Mouse (Mus musculus): ENCODE results near the gene Angptl7.

The Angptl7 gene

DNA sequence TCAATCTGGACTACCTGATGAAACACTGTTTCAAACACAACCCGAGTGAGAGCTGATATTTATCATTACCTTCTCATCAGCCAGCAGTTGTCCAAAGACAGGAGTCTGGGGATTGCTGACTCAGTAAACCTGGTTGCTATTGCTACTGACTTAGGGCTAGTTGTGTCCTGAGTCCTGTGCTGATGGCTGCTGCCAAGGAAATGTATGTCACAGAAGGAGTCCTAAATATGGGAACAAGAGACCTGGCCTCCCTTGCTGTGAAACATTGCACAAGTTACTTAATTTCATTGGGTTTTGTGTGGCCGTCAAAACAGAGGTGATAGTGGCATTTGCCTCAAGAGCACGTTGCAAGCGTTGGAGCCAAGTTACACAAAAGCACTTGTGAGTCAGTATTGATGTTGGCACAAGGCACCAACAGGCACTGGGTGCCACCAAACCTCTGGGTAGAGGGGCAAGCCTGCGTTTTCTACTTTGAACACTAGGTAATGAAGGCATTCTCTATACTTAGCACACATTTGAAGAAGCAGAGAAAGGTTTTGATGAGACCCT lies 44.7 kb downstream of the Angptl7 start:
- no peak for DNase-seq (ENCODE audit: low read depth, low spot score)

DNA sequence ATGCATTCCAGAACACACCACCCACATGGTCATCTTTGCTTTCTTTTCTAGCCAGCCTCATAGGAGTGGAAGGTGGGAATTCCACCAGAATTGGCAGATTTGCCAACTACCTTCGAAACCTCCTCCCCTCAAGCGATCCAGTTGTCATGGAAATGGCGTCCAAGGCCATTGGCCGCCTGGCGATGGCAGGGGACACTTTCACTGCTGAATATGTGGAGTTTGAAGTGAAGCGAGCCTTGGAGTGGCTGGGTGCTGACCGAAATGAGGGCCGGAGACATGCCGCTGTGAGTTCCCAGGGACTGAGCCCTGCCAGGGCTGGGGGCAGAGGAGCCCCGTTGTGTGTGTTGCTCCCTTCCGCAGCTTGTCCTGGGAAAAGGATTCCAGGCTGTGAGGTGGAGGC lies 46.6 kb downstream of the Angptl7 start:
- no peak for DNase-seq (ENCODE audit: low read depth, low spot score)

DNA sequence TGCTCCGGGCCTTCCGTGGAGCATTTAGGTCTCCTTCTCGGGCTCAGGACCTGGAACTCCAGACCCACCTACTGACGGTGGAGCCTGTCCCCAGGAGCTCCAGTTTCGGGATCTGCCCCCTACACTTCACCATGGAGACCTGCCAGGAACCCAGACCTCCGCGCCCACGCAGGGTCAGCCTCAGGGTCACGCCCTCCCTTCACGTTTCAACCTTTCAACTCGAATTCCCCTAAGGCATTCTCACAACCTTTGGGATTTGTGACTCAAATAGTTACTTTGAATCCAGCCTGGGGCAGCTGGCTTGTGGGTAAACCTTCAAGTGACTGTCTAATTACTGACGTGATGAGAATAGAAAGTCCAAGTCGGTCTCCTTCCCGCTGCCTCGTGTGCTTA lies 51.4 kb downstream of the Angptl7 start:
- peak; percentile 44 for DNase-seq (ENCODE audit: low read depth, low spot score)

DNA sequence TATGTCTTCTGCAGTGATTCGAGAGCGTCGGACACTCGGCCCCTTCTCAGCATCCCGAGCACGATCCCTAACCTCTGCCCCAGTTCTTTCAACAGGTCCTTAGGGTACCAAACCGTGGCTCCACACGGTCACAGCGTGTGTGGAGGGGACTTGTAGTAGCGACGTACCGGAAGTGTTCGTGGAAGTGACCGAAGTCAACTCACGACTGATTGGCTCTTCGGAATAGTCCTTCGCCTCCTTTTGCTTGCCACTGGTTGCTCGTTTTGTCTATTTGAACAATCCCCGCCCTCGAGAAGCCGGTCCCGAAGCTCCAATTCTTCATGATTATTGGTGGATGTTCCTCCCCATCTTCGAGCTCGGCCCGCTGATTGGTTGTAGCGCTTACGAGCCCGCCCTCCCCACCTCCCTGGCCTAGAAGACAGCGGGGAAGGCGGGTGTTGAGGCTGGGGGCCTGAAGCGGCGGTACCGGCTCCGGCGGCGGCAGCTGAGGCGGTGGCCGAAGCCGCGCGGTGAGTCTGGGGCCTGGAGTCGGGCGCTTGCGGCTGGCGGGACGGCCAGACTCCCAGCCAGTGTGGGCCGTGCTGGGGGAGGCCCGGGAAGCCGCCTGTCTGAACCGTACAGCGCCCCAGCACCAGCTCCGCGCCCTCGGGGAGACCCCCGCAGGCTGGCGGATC lies 51.9 kb downstream of the Angptl7 start, which contains the start of gene Mtor:
TSS of gene Mtor (plus strand) at position 433 of the 674 bp plus-strand sequence.
- DNase-seq (ENCODE audit: low read depth, low spot score): peak; percentile 99
